Mouse (Mus musculus): Measurements from ENCODE around the gene Plxna4.

Plxna4 gene

DNA sequence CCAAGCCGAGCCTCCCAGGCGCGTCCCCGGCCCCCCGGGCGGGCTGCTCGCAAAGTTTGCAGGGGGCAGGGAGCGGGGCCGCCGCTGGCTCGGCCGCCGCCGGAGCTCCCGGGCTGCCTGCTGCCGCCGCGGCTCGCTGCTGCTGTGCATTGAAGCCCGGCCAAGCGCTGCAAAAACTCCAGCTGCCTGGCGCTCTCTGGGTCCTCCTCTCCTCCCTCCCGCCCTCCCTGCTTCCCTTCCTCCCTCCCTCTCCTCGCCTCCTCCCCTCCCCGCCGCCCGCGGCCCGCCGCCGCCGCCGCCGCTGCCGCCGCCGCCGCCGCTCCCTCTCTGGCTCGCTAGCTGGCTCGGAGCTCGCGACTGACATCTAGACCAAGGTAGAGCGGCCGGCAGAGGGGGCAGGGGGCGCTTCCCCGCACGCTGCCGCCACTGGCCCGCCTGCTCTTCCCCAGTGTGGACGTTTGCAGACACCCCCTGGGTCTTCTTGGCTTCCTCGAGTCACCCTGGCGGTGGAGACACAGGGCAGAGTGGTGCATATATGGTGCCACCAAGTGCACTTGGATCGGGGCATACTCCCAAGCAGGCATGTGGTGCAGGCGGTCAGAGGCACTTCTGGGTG, at the start of gene Plxna4:
Gene Plxna4, minus strand, starts transcription at position 137 of the 616 bp plus-strand sequence.
- no peak for TF ChIP-seq GATA4 (IDR thresholded peaks at IDR 0.05; ENCODE audit: insufficient replicate concordance, low read length)

DNA sequence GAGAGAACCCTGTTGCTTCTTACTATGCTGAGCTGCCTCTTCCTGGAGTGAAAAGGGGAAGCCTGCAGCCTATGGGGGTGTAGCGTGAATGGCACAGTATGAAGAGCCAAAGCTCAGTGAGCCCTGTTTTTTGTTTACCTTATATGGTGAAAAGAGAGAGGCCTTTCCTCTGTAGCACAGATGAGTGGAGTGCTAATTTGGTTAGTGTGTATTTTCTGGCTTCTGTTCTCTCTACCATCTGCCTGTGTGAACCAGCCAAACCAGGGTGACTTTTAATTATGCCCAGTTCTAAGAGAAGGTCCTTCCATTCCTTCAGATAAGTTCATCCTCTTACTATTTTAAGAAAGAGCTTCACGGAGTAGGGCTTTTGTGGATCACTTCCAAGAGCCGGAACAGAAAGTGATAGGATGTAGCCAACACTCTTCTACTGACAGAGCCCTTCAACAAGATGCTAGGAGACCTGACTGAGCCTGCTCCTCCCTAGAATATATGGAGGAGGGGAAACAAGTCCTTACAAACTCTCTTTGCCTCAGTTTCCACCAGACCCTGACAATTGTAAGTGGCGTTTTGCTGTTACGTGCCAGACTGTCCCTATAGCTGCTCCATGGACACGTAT, 49.7 kb upstream of the Plxna4 start:
- no peak for TF ChIP-seq GATA4 (IDR thresholded peaks at IDR 0.05; ENCODE audit: insufficient replicate concordance, low read length)

DNA sequence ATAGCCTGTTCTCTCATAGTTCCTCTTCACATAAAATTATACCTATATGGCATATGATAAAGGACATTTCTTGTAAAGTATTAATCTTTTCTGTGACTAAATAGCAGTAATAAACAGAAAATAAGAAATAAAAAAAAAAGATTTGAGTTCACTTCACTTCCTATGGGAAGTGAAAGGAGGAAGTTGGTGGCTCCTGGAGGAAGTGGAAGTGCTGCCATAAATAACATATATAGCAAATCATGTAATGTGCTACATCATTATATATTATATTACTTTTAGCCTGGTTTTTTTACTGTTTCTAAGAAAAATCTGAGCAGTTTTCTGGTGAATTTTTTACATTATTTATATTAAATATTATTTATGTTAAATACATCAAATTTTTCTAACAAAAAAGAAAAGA, 22.7 kb upstream of the Plxna4 start:
- TF ChIP-seq GATA4 (IDR thresholded peaks at IDR 0.05; ENCODE audit: insufficient replicate concordance, low read length): no peak

DNA sequence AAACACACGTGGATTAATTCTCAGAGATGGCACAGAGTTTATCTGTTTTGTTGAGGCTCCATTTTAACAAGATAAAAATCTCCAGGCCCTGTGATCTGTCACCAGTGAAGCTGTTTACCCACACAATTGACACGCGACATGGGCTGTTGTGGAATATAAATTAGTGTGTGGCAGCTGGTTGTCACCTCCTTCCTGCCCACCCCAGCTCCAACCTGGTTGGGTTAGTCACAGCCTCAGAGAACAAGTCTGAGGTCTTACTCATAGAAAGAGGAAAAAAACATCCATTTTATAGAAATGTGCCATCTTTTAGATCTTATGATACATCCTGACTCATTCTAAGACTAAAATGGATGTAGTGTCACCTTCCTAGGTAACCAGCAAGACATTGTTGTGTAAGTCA, 18.8 kb upstream of the Plxna4 start:
- no peak for TF ChIP-seq GATA4 (IDR thresholded peaks at IDR 0.05; ENCODE audit: insufficient replicate concordance, low read length)

DNA sequence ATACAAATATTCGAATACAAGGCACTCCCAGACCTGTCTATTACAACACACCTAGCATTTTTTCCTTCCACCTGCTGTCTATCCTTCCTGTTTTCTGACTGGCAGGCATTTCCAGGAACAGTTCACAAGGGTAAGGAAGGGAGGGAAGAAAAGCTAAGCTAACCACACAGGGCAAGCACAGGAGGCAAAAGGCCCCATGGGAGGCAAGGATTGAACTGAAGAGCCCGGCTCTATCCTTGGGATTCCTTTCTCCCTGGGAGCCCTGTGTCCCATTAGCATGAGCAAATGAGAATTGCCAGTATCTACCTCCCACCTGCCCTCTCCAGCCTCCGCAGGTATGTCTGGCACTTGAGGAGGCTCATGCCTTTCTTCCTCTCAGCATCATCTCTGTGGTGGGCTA, 17.6 kb upstream of the Plxna4 start:
- TF ChIP-seq GATA4 (IDR thresholded peaks at IDR 0.05; ENCODE audit: insufficient replicate concordance, low read length): no peak

DNA sequence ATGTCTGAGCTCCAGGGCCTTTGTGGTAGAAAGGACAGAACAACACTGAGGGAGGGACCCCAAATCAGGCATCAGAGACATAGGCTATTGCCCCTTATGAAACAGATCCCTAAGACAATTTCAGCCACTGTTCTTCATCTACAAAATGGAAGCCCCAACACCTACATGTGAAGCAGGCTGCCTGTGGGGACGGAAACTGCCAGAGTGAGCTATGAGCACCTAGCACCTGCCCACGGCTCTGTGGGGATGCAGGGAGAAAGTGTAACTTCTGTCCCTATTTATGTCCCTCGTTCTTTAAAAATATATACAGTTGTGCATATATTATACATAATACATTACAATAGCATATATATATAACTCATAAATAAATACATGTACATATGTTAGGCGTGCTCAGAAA, 16.9 kb upstream of the Plxna4 start:
- TF ChIP-seq GATA4 (IDR thresholded peaks at IDR 0.05; ENCODE audit: insufficient replicate concordance, low read length): no peak

DNA sequence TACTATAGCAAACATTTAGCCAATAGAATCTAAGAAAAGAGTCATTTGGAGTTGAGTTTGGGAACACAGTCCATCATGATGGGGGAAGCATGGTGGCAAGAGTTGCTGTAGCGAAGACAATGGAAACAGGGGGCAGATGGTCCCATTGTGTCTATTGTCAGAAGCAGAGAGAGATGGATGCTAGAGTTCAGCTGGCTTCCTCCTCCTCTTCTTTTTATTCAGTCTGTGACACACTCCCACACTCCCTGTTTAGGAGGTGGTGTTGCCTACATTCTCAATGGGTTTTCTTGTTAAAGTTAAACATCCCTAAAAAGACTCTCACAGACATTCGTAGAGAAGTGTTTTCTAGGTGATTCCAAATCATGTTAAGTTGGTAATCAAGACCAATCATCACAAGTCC, 14.1 kb upstream of the Plxna4 start:
- TF ChIP-seq GATA4 (IDR thresholded peaks at IDR 0.05; ENCODE audit: insufficient replicate concordance, low read length): no peak

DNA sequence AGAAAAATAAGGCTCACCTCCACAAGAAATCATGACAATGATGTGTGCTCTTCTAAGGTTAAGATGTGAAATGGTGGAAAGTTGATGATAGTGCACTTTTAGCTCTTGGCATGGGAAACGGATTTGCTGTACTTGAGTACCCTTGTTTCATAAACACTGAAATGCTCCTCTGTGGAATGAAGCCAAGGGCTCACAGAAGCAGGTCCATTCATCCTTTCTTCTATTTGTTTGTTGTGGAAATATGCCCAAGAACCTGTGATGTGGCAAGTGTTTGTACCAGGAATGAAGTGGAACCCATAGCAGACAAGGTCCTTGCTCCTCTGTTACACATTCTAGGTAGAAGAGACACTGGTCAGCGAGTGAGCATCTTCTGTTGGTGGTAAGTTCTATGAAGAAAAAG, 13.3 kb upstream of the Plxna4 start:
- TF ChIP-seq GATA4 (IDR thresholded peaks at IDR 0.05; ENCODE audit: insufficient replicate concordance, low read length): no peak

DNA sequence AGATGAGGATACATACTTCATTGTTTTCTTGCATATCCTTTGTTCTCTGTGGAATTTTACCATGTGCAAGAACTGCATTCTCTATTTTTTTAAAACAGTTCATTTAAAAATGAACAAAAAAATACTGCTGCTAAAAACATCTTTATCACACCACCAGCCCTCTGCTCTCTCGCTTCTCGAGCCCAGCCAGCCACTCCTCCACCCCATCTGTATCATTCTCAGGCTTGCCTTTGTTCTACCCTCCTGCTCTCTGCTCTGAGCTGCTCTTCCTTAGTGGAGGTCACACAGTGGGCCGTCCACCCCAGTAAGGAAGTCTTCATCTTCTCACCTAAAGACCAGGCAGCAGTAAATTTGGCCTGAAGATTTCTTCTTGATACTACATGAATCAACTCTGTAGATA, 7.6 kb upstream of the Plxna4 start:
- TF ChIP-seq GATA4 (IDR thresholded peaks at IDR 0.05; ENCODE audit: insufficient replicate concordance, low read length): no peak

DNA sequence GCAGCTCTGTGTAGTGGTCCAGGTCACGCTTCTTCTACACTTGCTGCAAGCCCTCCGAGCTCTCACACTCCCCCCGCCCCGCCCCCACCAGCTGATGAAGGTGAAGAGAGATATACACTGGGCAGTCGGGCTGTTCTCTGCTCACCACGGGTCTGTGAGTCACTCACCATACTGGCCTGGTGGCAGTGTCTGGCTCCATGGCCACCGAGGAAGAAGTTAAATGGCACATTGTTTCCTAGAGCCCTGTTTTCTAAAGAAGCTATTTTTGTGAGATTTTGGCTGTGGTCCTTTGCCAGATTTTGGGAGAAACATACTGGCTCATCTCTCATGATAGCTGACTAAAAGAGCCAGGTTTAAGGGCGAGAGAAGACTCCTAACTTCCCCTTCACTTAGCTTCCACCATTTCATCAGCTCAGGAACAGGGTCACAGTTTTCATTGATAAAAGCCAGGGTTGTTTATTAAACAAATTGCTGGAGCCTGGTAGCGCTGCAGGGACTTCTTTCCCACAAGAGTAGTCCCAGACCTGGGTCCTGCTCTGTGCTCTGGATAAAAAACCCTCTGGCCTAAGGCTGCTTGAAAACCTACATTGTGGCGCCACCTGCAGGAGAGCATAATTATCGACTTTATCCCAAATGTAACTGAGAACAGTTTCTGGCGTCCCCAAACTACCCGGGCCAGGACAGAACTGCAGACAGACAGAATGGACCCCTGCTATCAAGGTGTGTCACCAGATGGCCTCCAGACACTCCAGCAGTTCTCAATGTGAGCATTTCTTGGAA, 3.2 kb upstream of the Plxna4 start:
- no peak for TF ChIP-seq GATA4 (IDR thresholded peaks at IDR 0.05; ENCODE audit: insufficient replicate concordance, low read length)

DNA sequence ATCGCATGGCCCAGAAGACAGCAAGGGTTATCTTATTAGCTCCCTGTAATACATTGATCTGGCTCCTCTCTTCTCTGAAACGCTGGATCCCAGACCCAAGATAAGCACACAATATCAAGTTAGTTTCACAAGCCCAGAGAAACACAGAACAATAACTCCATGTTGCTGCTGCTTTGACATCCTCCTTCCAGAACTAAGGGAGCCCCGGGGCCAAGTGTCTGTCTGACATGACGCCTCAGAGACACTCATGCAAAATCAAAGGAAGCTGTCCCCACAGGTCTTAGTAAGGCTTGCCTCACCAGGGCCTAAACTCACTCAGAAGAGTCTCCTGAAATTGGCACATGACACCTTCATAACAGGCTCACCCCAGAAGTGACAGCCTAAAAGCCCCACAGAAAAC, 1.6 kb upstream of the Plxna4 start:
- TF ChIP-seq GATA4 (IDR thresholded peaks at IDR 0.05; ENCODE audit: insufficient replicate concordance, low read length): no peak

DNA sequence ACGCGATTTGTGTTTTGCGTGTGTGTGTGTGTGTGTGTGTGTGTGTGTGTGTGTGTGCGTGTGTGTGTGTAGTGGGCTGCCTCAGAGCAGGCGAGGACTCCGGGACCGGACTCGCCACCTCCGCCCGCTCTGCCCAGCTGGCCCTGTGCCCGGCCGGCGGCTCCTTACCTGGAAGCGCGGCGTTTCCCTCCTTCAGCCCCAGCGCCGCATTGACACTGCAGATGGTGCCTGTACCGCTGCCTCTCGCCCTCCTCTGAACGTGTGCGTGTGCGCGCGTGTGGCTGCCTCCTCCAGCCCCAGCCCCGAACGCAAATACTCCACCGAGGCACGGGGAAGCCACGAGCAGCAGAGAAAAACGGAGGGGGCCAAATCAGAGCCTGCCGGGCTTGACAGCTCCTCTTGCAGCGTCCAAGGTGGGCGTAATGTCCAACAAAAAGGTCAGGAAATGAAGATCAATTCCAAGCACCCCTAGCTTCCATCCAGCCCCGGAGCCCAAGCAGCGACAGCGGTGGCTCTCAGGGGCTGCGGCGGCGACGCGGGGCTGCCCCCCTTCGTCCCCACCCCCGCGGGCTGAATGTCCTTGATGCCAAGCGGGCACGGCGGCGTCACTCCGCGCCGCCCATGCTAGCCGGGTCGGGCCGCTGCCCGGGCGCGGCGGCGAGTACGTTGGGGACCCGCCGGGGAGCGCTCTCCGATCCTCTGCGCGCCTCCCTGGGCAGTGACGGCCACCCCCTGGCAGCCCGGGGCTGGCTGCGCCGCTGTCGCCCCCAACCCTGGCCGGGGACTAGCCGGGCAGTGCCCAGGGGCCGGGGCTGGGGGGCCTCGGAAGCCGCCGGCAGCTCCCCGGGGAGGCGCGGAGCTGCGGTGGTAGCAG, 619 bp downstream of the Plxna4 start:
- TF ChIP-seq GATA4 (IDR thresholded peaks at IDR 0.05; ENCODE audit: insufficient replicate concordance, low read length): no peak

DNA sequence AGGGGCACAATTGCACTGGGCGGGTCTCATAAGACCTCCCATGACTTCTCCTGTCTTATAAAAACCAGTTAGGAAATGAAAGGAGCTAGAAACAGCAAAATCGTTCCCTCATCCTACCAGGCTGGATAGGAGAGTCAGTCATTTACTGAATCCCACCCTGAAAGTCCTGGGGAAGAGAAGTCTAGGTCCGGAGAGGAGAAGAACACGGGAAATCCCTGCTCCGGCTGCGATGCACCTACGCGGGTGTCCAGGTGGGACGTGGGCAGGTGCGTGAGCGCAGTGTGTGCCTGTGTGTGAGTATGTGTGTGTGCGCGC, 1.2 kb downstream of the Plxna4 start:
- no peak for TF ChIP-seq GATA4 (IDR thresholded peaks at IDR 0.05; ENCODE audit: insufficient replicate concordance, low read length)

DNA sequence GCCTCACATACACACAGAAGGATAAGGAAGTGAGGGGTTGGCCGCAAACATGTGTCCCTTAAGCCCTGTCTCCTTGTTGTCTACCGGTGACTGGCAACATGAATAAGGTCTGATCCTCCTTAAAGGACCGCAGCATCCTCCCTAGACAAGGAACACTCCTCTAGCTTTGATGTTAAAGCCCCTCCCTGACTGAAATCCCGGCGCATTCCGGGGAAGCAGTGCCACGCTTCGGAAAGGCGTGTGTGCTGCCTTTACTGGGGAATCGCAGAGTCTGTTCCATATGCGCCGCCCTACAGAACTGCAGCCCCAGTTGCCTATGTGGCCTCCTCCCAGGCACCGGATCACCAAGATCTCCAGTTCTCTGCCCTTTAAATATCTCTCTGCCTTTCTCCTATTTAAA, 1.6 kb downstream of the Plxna4 start:
- no peak for TF ChIP-seq GATA4 (IDR thresholded peaks at IDR 0.05; ENCODE audit: insufficient replicate concordance, low read length)

DNA sequence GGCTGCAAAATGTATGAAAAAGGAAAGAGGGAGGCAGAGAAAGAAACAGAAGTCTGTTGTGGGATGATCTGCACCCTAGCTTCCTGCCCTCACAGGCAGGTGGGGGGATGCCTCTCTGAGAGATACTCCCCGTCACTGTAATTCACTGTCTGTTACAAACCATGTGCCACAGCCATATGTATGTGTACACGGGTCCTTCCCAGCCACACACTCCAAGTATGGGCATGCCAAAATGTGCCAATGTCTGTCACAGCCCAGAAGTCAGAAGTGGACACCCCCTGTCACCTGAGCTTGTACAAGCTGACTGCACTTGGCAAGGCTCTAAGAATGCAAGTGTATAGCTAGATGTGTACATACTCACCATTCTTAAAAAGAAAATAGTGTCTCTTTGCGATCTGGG, 2.8 kb downstream of the Plxna4 start:
- TF ChIP-seq GATA4 (IDR thresholded peaks at IDR 0.05; ENCODE audit: insufficient replicate concordance, low read length): no peak
